Mouse (Mus musculus) brown adipose tissue, adult 24 weeks (tissue): ENCODE measurements around the gene Dhrs7. TPM values are rescaled to one million over a fixed set of nuclear protein-coding genes. Genes with fewer than 3 reads are reported as not detected.

Experiments
- H3K27ac ChIP-seq: fragments of 200-500 bp; replicated peaks from 2 replicates; pipeline ENCODE4 v1.5.1; 2012; ENCODE audit warnings: low read depth, mild to moderate bottlenecking, low read length
- H3K4me1 ChIP-seq: fragments of 200-500 bp; 2 replicates; pipeline ENCODE4 v1.6.1; 2012; ENCODE audit warnings: low read length, mixed read lengths; ENCODE audit not compliant: control insufficient read depth, insufficient read depth, insufficient read length
- H3K4me3 ChIP-seq: fragments of 200-500 bp; 2 replicates; pipeline ENCODE4 v1.5.1; 2012; ENCODE audit warnings: low read depth, mild to moderate bottlenecking, low read length, moderate library complexity; ENCODE audit not compliant: insufficient read depth
- polyA plus RNA-seq: library from polyadenylated mRNA; stranded (reverse); fragments of >200 nt; gene quantifications from 2 replicates; pipeline ENCODE4 v1.2.4, GENCODE M21; 2012; ENCODE audit not compliant: missing spikeins, insufficient read depth, insufficient read length

Dhrs7 gene
- polyA plus RNA-seq, 1 experiment = 377 TPM

- no peaks in the 10 kb centered on the region for H3K4me1 ChIP-seq
- no peak overlapping the region for H3K27ac ChIP-seq
- no peak overlapping the region for H3K4me3 ChIP-seq
Measured at GRCm38 (mm10) chr12:72620856-72621255, 43.9 kb downstream of the Dhrs7 start.

- no peaks in the 10 kb centered on the region for H3K4me1 ChIP-seq
- H3K27ac ChIP-seq = no peak overlapping the region
- no peak overlapping the region for H3K4me3 ChIP-seq
Measured at GRCm38 (mm10) chr12:72612053-72612452, 52.7 kb downstream of the Dhrs7 start.

Other genes starting within 250 kb of the Dhrs7 start
- 0.75 and 1.5 TPM in 2 replicates for gene Lrrc9, start 223.0 kb downstream of the Dhrs7 start, polyA plus RNA-seq
- 3.5 and 5.7 TPM in 2 replicates for gene Pcnx4, start 128.5 kb downstream of the Dhrs7 start, polyA plus RNA-seq
- not detected in 2 replicates for gene Gm4756, start 15.2 kb downstream of the Dhrs7 start, polyA plus RNA-seq
- gene Ppm1a, start 92.5 kb upstream of the Dhrs7 start, polyA plus RNA-seq = 216 and 221 TPM in 2 replicates